Mouse (Mus musculus): ENCODE measurements around the gene 5730596B20Rik.
A peak's percentile ranks its signal among the peaks of the same experiment; 100 is the strongest.

5730596B20Rik gene

GRCm38 (mm10) chr6:52162611-52163365 lies 14.5 kb upstream of the 5730596B20Rik start:
- DNase-seq = no peak

GRCm38 (mm10) chr6:52163366-52164031 lies 13.8 kb upstream of the 5730596B20Rik start:
- no peak for DNase-seq

GRCm38 (mm10) chr6:52164051-52164625 lies 13.2 kb upstream of the 5730596B20Rik start:
- no peak for DNase-seq

GRCm38 (mm10) chr6:52164626-52165440 lies 12.5 kb upstream of the 5730596B20Rik start, which contains the start of gene Hoxa2:
TSS of gene Hoxa2 (minus strand) at chr6:52164831.
- DNase-seq = no peak

GRCm38 (mm10) chr6:52165441-52166370 lies 11.6 kb upstream of the 5730596B20Rik start:
- DNase-seq = no peak

GRCm38 (mm10) chr6:52166431-52167077 lies 10.7 kb upstream of the 5730596B20Rik start:
- no peak for DNase-seq

GRCm38 (mm10) chr6:52167176-52167575 lies 10.1 kb upstream of the 5730596B20Rik start:
- no peak for DNase-seq

GRCm38 (mm10) chr6:52167736-52168161 lies 9.5 kb upstream of the 5730596B20Rik start:
- DNase-seq = no peak

GRCm38 (mm10) chr6:52168191-52169055 lies 8.9 kb upstream of the 5730596B20Rik start:
- no peak for DNase-seq

GRCm38 (mm10) chr6:52169499-52170165 lies 7.7 kb upstream of the 5730596B20Rik start:
- DNase-seq = no peak

GRCm38 (mm10) chr6:52170166-52170897 lies 7.0 kb upstream of the 5730596B20Rik start:
- no peak for DNase-seq

- no peak for DNase-seq
Measured at GRCm38 (mm10) chr6:52170898-52171223, 6.4 kb upstream of the 5730596B20Rik start.

GRCm38 (mm10) chr6:52171331-52171730 lies 6.0 kb upstream of the 5730596B20Rik start:
- DNase-seq = no peak

GRCm38 (mm10) chr6:52171938-52172337 lies 5.4 kb upstream of the 5730596B20Rik start:
- DNase-seq = no peak

- DNase-seq = peak; percentile 75
Measured at GRCm38 (mm10) chr6:52172501-52172900, 4.8 kb upstream of the 5730596B20Rik start.

- no peak for DNase-seq
Measured at GRCm38 (mm10) chr6:52173648-52174047, 3.6 kb upstream of the 5730596B20Rik start.

GRCm38 (mm10) chr6:52174968-52175751 lies 2.1 kb upstream of the 5730596B20Rik start:
- peak; percentile 56 for DNase-seq

GRCm38 (mm10) chr6:52175864-52176263 lies 1.4 kb upstream of the 5730596B20Rik start:
- DNase-seq = peak; percentile 49
